Mouse (Mus musculus) liver, embryonic 14.5 days (tissue): Measurements from ENCODE around the gene Ptpn4. TPM values are rescaled to one million over a fixed set of nuclear protein-coding genes. Genes with fewer than 3 reads are reported as not detected.

Source experiments
- ATAC-seq: fragments of 200-750 bp; cut with Nextera tagmentation; 2 replicates; pipeline ENCODE4 v1.8.0; 2017; ENCODE audit warnings: moderate number of reproducible peaks, mild to moderate bottlenecking, moderate library complexity; ENCODE audit not compliant: insufficient read depth
- DNase-seq, 3 experiments: peaks; one replicate each; pipeline ENCODE4 v3.0.0-alpha.2; 2012 to 2013; ENCODE audit warnings: low read depth in 3 of 3, low spot score in 3 of 3
- H3K27ac ChIP-seq: fragments of 300-500 bp; sonication (generic); 2 replicates; pipeline ENCODE4 v1.5.1; 2014; ENCODE audit warnings: moderate library complexity, mild to moderate bottlenecking, control low read depth, inconsistent platforms
- H3K27me3 ChIP-seq: fragments of 300-500 bp; sonication (generic); 2 replicates; pipeline ENCODE4 v1.6.1; 2014; ENCODE audit warnings: mild to moderate bottlenecking, low read length, moderate library complexity; ENCODE audit not compliant: control insufficient read depth, insufficient read depth
- H3K36me3 ChIP-seq: fragments of 300-500 bp; sonication (generic); replicated peaks from 2 replicates; pipeline ENCODE4 v1.6.1; 2014; ENCODE audit warnings: low read depth; ENCODE audit not compliant: control insufficient read depth, insufficient read depth
- H3K4me1 ChIP-seq, 2 experiments: fragments of 200-500 bp in 1 of 2; fragments of 300-500 bp in 1 of 2; sonication (generic) in 1 of 2; replicated peaks; 2 replicates each; pipeline ENCODE4 v1.6.1; 2012 to 2014; ENCODE audit warnings: antibody characterized with exemption in 1 of 2, inconsistent platforms in 1 of 2, low read length in 1 of 2; ENCODE audit not compliant: control insufficient read depth in 2 of 2, insufficient read depth in 2 of 2
- H3K4me2 ChIP-seq: fragments of 300-500 bp; sonication (generic); 2 replicates; pipeline ENCODE4 v1.6.1; 2014; ENCODE audit warnings: low read depth, mild to moderate bottlenecking, control low read depth, moderate library complexity
- H3K4me3 ChIP-seq, 2 experiments: fragments of 200-500 bp in 1 of 2; fragments of 300-500 bp in 1 of 2; sonication (generic) in 1 of 2; 2 replicates each; pipeline ENCODE4 v1.5.1; 2012 to 2014; ENCODE audit warnings: low read depth in 2 of 2, low read length in 2 of 2, mild to moderate bottlenecking in 2 of 2, control low read depth in 1 of 2, inconsistent platforms in 1 of 2, moderate library complexity in 1 of 2; ENCODE audit not compliant: insufficient read depth in 1 of 2
- H3K9ac ChIP-seq: fragments of 300-500 bp; sonication (generic); replicated peaks from 2 replicates; pipeline ENCODE4 v1.6.1; 2014; ENCODE audit warnings: mild to moderate bottlenecking, control low read depth, moderate library complexity
- H3K9me3 ChIP-seq: fragments of 300-500 bp; sonication (generic); 2 replicates; pipeline ENCODE4 v1.6.1; 2016; ENCODE audit warnings: low read length, mixed read lengths; ENCODE audit not compliant: control insufficient read depth
- CTCF ChIP-seq: IDR thresholded peaks from 2 replicates; pipeline ENCODE4 v1.5.1; 2016; ENCODE audit warnings: antibody characterized with exemption, low read depth, control low read depth
- EP300 ChIP-seq: IDR thresholded peaks from 2 replicates; pipeline ENCODE4 v1.6.1; 2016; ENCODE audit warnings: antibody characterized with exemption, low read depth
- WGBS: fragments of 180-500 bp; shearing (Covaris S2); extraction: QIAGEN DNeasy Blood & Tissue Kit; methylation state at CpG from one replicate; pipeline ENCODE4 v1.1.7; 2014; ENCODE audit not compliant: insufficient replicate concordance; 5-methylcytosine and 5-hydroxymethylcytosine counted together
- polyA plus RNA-seq, 2 experiments: library from polyadenylated mRNA; depleted of rRNA in 1 of 2; stranded (reverse) in 1 of 2; unstranded in 1 of 2; fragments of >200 nt; fragmentation: Nextera tagmentation in 1 of 2; extraction: Ambion mirVana in 1 of 2; gene quantifications; 2 replicates each; pipeline versions ENCODE4 v1.2.1 to v1.2.3; 2012 to 2014

Ptpn4 gene
- polyA plus RNA-seq, 2 experiments: 1.2 to 1.8 TPM

DNA sequence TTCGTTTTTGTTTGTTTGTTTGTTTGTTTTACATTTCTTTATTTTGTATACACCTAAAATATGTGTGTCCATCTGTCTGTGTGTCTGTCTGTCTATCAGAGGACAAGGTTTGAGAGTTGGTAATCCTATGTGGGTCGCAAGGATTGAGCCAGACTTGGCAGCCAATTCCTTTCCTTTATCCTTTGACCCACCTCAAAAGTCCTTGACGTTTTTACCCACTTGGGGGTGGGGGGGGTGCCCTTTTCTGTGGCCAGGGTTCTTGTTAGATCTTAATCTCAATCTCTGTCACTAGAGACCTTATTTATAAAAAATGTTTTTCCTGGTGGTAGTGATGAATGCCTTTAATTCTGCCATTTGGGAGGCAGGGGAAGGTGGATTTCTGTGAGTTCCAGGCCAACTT is 828 bp upstream of the Ptpn4 start:
- ATAC-seq (no peak), DNase-seq (no peak)
- Histone ChIP-seq H3K9ac (no peak overlapping the region), H3K4me3 (no peak overlapping the region), H3K9me3 (no peaks in the 10 kb centered on the region), H3K4me1 (peaks cover 10% of the 10 kb centered on the region in 2 experiments), H3K4me2 (no peak overlapping the region), H3K36me3 (no peaks in the 10 kb centered on the region), H3K27me3 (no peaks in the 10 kb centered on the region), H3K27ac (no peak overlapping the region)
- TF ChIP-seq EP300 (no peak), CTCF (no peak)
- 34% methylated on average over 3 of the region's 3 CpGs for WGBS

- Histone ChIP-seq H3K4me2 (peak overlapping the region; percentile 93), H3K9me3 (no peaks in the 10 kb centered on the region), H3K36me3 (no peaks in the 10 kb centered on the region), H3K4me3 (peak overlapping the region; percentile 79 to 92), H3K4me1 (peaks cover 10% of the 10 kb centered on the region in 2 experiments), H3K27me3 (no peaks in the 10 kb centered on the region), H3K27ac (peak overlapping the region; percentile 79), H3K9ac (peak overlapping the region; percentile 84)
- WGBS: 0% methylated on average over 25 of the region's 31 CpGs
- ATAC-seq (peak; percentile 19; the same call in 1 of the 2 replicates), DNase-seq (peak; percentile 26 to 47 (median 34))
- TF ChIP-seq EP300: no peak
- no peak for TF ChIP-seq CTCF
These were observed 866 bp downstream of the Ptpn4 start for GRCm38 (mm10) chr1:119836479-119837015.

GRCm38 (mm10) chr1:119835726-119836478 is 1.5 kb downstream of the Ptpn4 start:
- DNase-seq: peak in 1 of 3 experiments; percentile 11

DNA sequence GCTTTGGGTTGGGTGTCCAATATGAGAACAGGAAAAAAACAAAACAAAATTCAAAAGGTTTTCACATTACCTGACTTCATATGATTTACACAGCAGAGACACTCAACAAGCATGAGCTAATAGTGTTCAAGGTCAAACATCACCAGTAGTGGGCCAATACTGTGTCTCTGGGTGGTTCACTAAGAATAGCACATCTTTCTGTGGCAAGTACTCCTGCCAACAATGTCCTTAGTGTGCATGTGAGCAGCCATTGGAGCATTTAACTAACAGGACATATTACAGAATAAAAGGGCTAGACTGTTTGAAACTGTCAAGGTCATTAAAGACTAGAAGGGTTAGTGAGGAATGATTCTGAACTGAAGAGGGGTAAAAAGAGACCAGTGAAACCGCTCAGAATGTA is 9.3 kb downstream of the Ptpn4 start:
- no peaks in the 10 kb centered on the region for H3K27me3 ChIP-seq
- no peaks in the 10 kb centered on the region for H3K36me3 ChIP-seq
- no peak overlapping the region for H3K4me2 ChIP-seq
- H3K27ac ChIP-seq: no peak overlapping the region
- WGBS: 75% methylated on average over 1 of the region's 1 CpGs
- H3K9me3 ChIP-seq: no peaks in the 10 kb centered on the region
- DNase-seq (no peak), ATAC-seq (no peak)
- no peak overlapping the region for H3K9ac ChIP-seq
- TF ChIP-seq CTCF (no peak), EP300 (no peak)
- H3K4me3 ChIP-seq: no peak overlapping the region
- no peaks in the 10 kb centered on the region for H3K4me1 ChIP-seq

More at GRCm38 (mm10) chr1:119835726-119836478, 1.5 kb downstream of the Ptpn4 start:
- TF ChIP-seq EP300 (no peak), CTCF (no peak)
- Histone ChIP-seq H3K27me3 (no peaks in the 10 kb centered on the region), H3K9me3 (no peaks in the 10 kb centered on the region), H3K4me3 (peak overlapping the region; percentile 79 to 92), H3K36me3 (no peaks in the 10 kb centered on the region), H3K27ac (no peak overlapping the region), H3K4me2 (peak overlapping the region; percentile 93), H3K9ac (peak overlapping the region; percentile 84), H3K4me1 (peaks cover 10% of the 10 kb centered on the region in 2 experiments)
- WGBS: 19% methylated on average over 9 of the region's 9 CpGs
- no peak for ATAC-seq

- H3K9me3 ChIP-seq: no peaks in the 10 kb centered on the region
- H3K4me1 ChIP-seq: no peaks in the 10 kb centered on the region
- no peak overlapping the region for H3K27ac ChIP-seq
- no peaks in the 10 kb centered on the region for H3K36me3 ChIP-seq
- peak; percentile 46; the same call in 1 of the 2 replicates for TF ChIP-seq CTCF
- TF ChIP-seq EP300: no peak
- no peaks in the 10 kb centered on the region for H3K27me3 ChIP-seq
- 39% methylated on average over 1 of the region's 1 CpGs for WGBS
- peak in 2 of 3 experiments; percentile 17 to 23 for DNase-seq
- no peak overlapping the region for H3K4me3 ChIP-seq
- no peak overlapping the region for H3K4me2 ChIP-seq
- no peak overlapping the region for H3K9ac ChIP-seq
- ATAC-seq: no peak
These were observed 18.7 kb downstream of the Ptpn4 start for GRCm38 (mm10) chr1:119818704-119819103.
